In genomic region chr5:122142230-122142992, GRCm38 (mm10) we compare ENCODE assay signal across 8 mouse cellular contexts. TPM values are rescaled to one million over a fixed set of nuclear protein-coding genes. Genes with fewer than 3 reads are reported as not detected.
DNase-seq lines count a peak whose midpoint lies in the region; ATAC-seq and TF ChIP-seq lines count a peak whose summit lies in the region.

No protein-coding gene starts in this region.

- WGBS in hindbrain, postnatal 0 days, result 50% methylated on average over 8 of the region's 8 CpGs
- 50% methylated on average over 8 of the region's 8 CpGs for WGBS in hindbrain, embryonic 14.5 days
- WGBS in limb, embryonic 10.5 days, result 52% methylated on average over 8 of the region's 8 CpGs

- no peak overlapping the region for H3K4me3 ChIP-seq in hindbrain, postnatal 0 days (ENCODE audit: low read length)
- H3K4me3 ChIP-seq in hindbrain, embryonic 14.5 days (replicated peaks; ENCODE audit: low read length), result no peak overlapping the region
- H3K4me3 ChIP-seq in limb, embryonic 10.5 days, result no peak overlapping the region

- DNase-seq in hindbrain, postnatal 0 days (ENCODE audit: low spot score), result peak; percentile 55
- no peak for DNase-seq in hindbrain, embryonic 14.5 days (ENCODE audit: low spot score)
- DNase-seq in CD4-positive helper T cell, adult 2 months (ENCODE audit: low read depth, low spot score), result peak; percentile 82
- peak; percentile 81 for DNase-seq in R1 (ENCODE audit: low read depth, low spot score)
- DNase-seq in limb, embryonic 10.5 days (ENCODE audit: low spot score), result peak; percentile 69
- DNase-seq in spleen, adult 12 weeks (ENCODE audit: low spot score), result peak; percentile 51
- no peak for DNase-seq in right cerebral cortex, adult 2 months (ENCODE audit: low spot score in 2 of 2)
- no peak for DNase-seq in left cerebral cortex, adult 11 months (ENCODE audit: low spot score)

- TF ChIP-seq CTCF in hindbrain, postnatal 0 days (IDR thresholded peaks at IDR 0.05; ENCODE audit: low read depth), result peak; percentile 75

- H3K4me2 ChIP-seq in hindbrain, postnatal 0 days (ENCODE audit: low read depth, low read length), result no peak overlapping the region
- H3K4me2 ChIP-seq in hindbrain, embryonic 14.5 days (replicated peaks), result no peak overlapping the region

- H3K27me3 ChIP-seq in hindbrain, postnatal 0 days (ENCODE audit: insufficient read depth, low read length), result no peaks in the 10 kb centered on the region
- no peaks in the 10 kb centered on the region for H3K27me3 ChIP-seq in hindbrain, embryonic 14.5 days (ENCODE audit: control insufficient read depth, insufficient read depth, low read length)
- no peaks in the 10 kb centered on the region for H3K27me3 ChIP-seq in limb, embryonic 10.5 days (ENCODE audit: low read depth, poor library complexity, severe bottlenecking)

- H3K4me1 ChIP-seq in hindbrain, postnatal 0 days (ENCODE audit: insufficient read depth, low read length), result 0 out of 2 replicates have a peak, but pooled peaks cover 3% of the 10 kb centered on the region
- H3K4me1 ChIP-seq in hindbrain, embryonic 14.5 days (replicated peaks; ENCODE audit: control insufficient read depth, insufficient read depth, low read length), result no peaks in the 10 kb centered on the region
- peaks cover 20% of the 10 kb centered on the region for H3K4me1 ChIP-seq in limb, embryonic 10.5 days

- H3K27ac ChIP-seq in hindbrain, postnatal 0 days, result no peak overlapping the region
- no peak overlapping the region for H3K27ac ChIP-seq in hindbrain, embryonic 14.5 days
- H3K27ac ChIP-seq in limb, embryonic 10.5 days, result 0 out of 2 replicates have a peak overlapping the region, but pooled peaks have one; percentile 15

- H3K9me3 ChIP-seq in hindbrain, postnatal 0 days (ENCODE audit: low read length), result no peaks in the 10 kb centered on the region
- H3K9me3 ChIP-seq in hindbrain, embryonic 14.5 days (ENCODE audit: control insufficient read depth, low read length), result no peaks in the 10 kb centered on the region
- no peaks in the 10 kb centered on the region for H3K9me3 ChIP-seq in limb, embryonic 10.5 days (replicated peaks)

- H3K9ac ChIP-seq in hindbrain, postnatal 0 days (replicated peaks; ENCODE audit: low read length), result no peak overlapping the region
- H3K9ac ChIP-seq in hindbrain, embryonic 14.5 days, result no peak overlapping the region

- H3K36me3 ChIP-seq in hindbrain, postnatal 0 days (ENCODE audit: insufficient read depth, low read length), result no peaks in the 10 kb centered on the region
- no peaks in the 10 kb centered on the region for H3K36me3 ChIP-seq in hindbrain, embryonic 14.5 days (replicated peaks; ENCODE audit: control insufficient read depth, insufficient read depth)
- no peaks in the 10 kb centered on the region for H3K36me3 ChIP-seq in limb, embryonic 10.5 days

- ATAC-seq in hindbrain, postnatal 0 days, result no peak
- ATAC-seq in hindbrain, embryonic 14.5 days (ENCODE audit: low FRiP score), result no peak

RNA-seq across cellular contexts. Expression of gene Ccdc63, which starts 1.8 kb away (rescaled TPM):
- total RNA-seq in hindbrain, postnatal 0 days (2014; rRNA removed), result 0.04 and 0.16 TPM in 2 replicates
- 0.23 TPM in 1 of 2 replicates, not detected in the other for polyA plus RNA-seq in hindbrain, postnatal 0 days (2015; fragmentation: Nextera tagmentation; extraction: Ambion mirVana)
- 0.23 TPM in 1 of 2 replicates, not detected in the other for polyA plus RNA-seq in hindbrain, embryonic 14.5 days (2014; fragmentation: Nextera tagmentation; extraction: Ambion mirVana)
- polyA plus RNA-seq in limb, embryonic 10.5 days (2016; fragmentation: Nextera tagmentation; extraction: Ambion mirVana), result not detected in 2 replicates

RNA-seq across cellular contexts. Expression of gene Ppp1cc, which starts 15.7 kb away (rescaled TPM):
- 205 and 207 TPM in 2 replicates for total RNA-seq in hindbrain, postnatal 0 days (2014; rRNA removed)
- polyA plus RNA-seq in hindbrain, postnatal 0 days (2015; fragmentation: Nextera tagmentation; extraction: Ambion mirVana), result 177 and 184 TPM in 2 replicates
- 200 and 229 TPM in 2 replicates for polyA plus RNA-seq in hindbrain, embryonic 14.5 days (2014; fragmentation: Nextera tagmentation; extraction: Ambion mirVana)
- polyA plus RNA-seq in limb, embryonic 10.5 days (2016; fragmentation: Nextera tagmentation; extraction: Ambion mirVana), result 373 and 383 TPM in 2 replicates

RNA-seq across cellular contexts. Expression of gene Myl2, which starts 41.7 kb away (rescaled TPM):
- total RNA-seq in hindbrain, postnatal 0 days (2014; rRNA removed), result not detected in 2 replicates
- polyA plus RNA-seq in hindbrain, postnatal 0 days (2015; fragmentation: Nextera tagmentation; extraction: Ambion mirVana), result 2.4 and 3.0 TPM in 2 replicates
- polyA plus RNA-seq in hindbrain, embryonic 14.5 days (2014; fragmentation: Nextera tagmentation; extraction: Ambion mirVana), result 0.80 and 0.86 TPM in 2 replicates
- 3.1 TPM in 2 replicates for polyA plus RNA-seq in limb, embryonic 10.5 days (2016; fragmentation: Nextera tagmentation; extraction: Ambion mirVana)

Comparison
In these comparisons a context has a peak if more than half of its experiments do, and no peak if none do; other contexts are left out.
1. DNase-seq: peak in hindbrain, postnatal 0 days (single experiment), CD4-positive helper T cell, adult 2 months (single experiment), R1 (single experiment), limb, embryonic 10.5 days (single experiment) and spleen, adult 12 weeks (single experiment); none in hindbrain, embryonic 14.5 days (single experiment), right cerebral cortex, adult 2 months (0 of 2) and left cerebral cortex, adult 11 months (single experiment).